Mouse (Mus musculus): ENCODE results near the gene Cltc. TPM values are rescaled to one million over a fixed set of nuclear protein-coding genes. Genes with fewer than 3 reads are reported as not detected.

The Cltc gene
- polyA plus RNA-seq, 1 experiment from 2014 or later, result 129 TPM

- no peaks in the 10 kb centered on the region for H3K27me3 ChIP-seq (ENCODE audit: low read depth, poor library complexity, severe bottlenecking)
- DNase-seq (ENCODE audit: low spot score), result no peak
- no peaks in the 10 kb centered on the region for H3K9me3 ChIP-seq (replicated peaks)
- H3K4me1 ChIP-seq, result peaks cover 6% of the 10 kb centered on the region; the same call in 1 of the 2 replicates
- H3K27ac ChIP-seq (replicated peaks), result no peak overlapping the region
- H3K4me3 ChIP-seq, result no peak overlapping the region
- WGBS, result 91% methylated on average over 3 of the region's 3 CpGs
- H3K36me3 ChIP-seq, result peaks cover 25% of the 10 kb centered on the region
These were observed 89.2 kb downstream of the Cltc start for GRCm38 (mm10) chr11:86668169-86668568.

DNA sequence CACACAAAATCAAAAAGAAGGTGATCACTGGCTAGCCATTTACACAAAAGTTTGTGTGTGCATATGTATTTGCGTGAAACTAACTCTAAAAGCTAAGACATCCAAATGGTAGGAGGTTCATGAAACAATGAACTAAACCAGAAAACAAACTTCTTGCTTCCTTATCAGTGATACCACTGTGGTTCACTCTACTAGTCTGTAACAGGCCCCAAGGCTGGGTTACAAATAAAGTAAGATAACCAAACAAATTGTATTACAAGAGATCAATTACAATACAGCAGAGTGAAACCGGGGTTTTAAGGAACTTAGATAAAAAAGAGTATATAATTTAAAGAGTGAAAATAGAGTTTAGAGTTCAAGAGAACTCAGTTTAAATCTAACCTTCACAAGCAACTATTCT, 89.8 kb downstream of the Cltc start:
- no peak for DNase-seq (ENCODE audit: low spot score)
- Histone ChIP-seq H3K36me3 (peaks cover 31% of the 10 kb centered on the region), H3K4me1 (peaks cover 6% of the 10 kb centered on the region; the same call in 1 of the 2 replicates), H3K4me3 (no peak overlapping the region), H3K9me3 (replicated peaks) (no peaks in the 10 kb centered on the region), H3K27me3 (ENCODE audit: low read depth, poor library complexity, severe bottlenecking) (no peaks in the 10 kb centered on the region), H3K27ac (replicated peaks) (no peak overlapping the region)
- 93% methylated on average over 2 of the region's 2 CpGs for WGBS

GRCm38 (mm10) chr11:86664406-86664805, 93.0 kb downstream of the Cltc start:
- Histone ChIP-seq H3K36me3 (peaks cover 49% of the 10 kb centered on the region), H3K27me3 (ENCODE audit: low read depth, poor library complexity, severe bottlenecking) (no peaks in the 10 kb centered on the region), H3K9me3 (replicated peaks) (no peaks in the 10 kb centered on the region), H3K4me3 (no peak overlapping the region), H3K4me1 (no peaks in the 10 kb centered on the region), H3K27ac (replicated peaks) (no peak overlapping the region)
- DNase-seq (ENCODE audit: low spot score), result no peak
- WGBS, result 94% methylated on average over 3 of the region's 3 CpGs

GRCm38 (mm10) chr11:86663977-86664376, 93.4 kb downstream of the Cltc start:
- DNase-seq (ENCODE audit: low spot score), result no peak
- Histone ChIP-seq H3K36me3 (peaks cover 49% of the 10 kb centered on the region), H3K4me1 (no peaks in the 10 kb centered on the region), H3K27ac (replicated peaks) (no peak overlapping the region), H3K9me3 (replicated peaks) (no peaks in the 10 kb centered on the region), H3K27me3 (ENCODE audit: low read depth, poor library complexity, severe bottlenecking) (no peaks in the 10 kb centered on the region), H3K4me3 (no peak overlapping the region)

- no peaks in the 10 kb centered on the region for H3K9me3 ChIP-seq (replicated peaks)
- no peaks in the 10 kb centered on the region for H3K4me1 ChIP-seq
- 94% methylated on average over 8 of the region's 8 CpGs for WGBS
- no peak for DNase-seq (ENCODE audit: low spot score)
- no peak overlapping the region for H3K4me3 ChIP-seq
- no peak overlapping the region for H3K27ac ChIP-seq (replicated peaks)
- H3K36me3 ChIP-seq, result peaks cover 49% of the 10 kb centered on the region
- H3K27me3 ChIP-seq (ENCODE audit: low read depth, poor library complexity, severe bottlenecking), result no peaks in the 10 kb centered on the region
These were observed 94.1 kb downstream of the Cltc start for GRCm38 (mm10) chr11:86662986-86663895.

DNA sequence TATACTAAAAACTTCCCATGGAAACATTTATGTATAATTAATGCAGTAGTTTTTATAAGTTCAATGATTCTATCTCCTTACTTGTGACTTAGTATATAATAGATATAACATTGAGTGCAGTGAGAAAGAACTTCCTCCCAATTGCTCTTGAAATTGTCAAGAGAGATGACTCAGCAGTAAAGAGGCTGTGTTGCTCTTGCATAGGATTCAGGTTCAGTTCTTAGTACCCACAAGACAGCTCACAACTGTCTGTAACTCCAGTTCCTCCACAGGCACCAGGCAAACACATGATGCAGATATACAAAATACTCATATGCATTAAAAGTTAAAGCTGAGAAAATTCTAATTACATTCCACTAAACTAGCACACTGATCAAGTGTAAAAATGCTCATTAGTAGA, 99.5 kb downstream of the Cltc start:
- Histone ChIP-seq H3K27me3 (ENCODE audit: low read depth, poor library complexity, severe bottlenecking) (no peaks in the 10 kb centered on the region), H3K4me3 (no peak overlapping the region)
- no peak for DNase-seq (ENCODE audit: low spot score)

GRCm38 (mm10) chr11:86656849-86657567, 100.4 kb downstream of the Cltc start:
- no peaks in the 10 kb centered on the region for H3K27me3 ChIP-seq (ENCODE audit: low read depth, poor library complexity, severe bottlenecking)
- DNase-seq (ENCODE audit: low spot score), result no peak
- no peak overlapping the region for H3K4me3 ChIP-seq
- no peaks in the 10 kb centered on the region for H3K9me3 ChIP-seq (replicated peaks)
- H3K27ac ChIP-seq (replicated peaks), result no peak overlapping the region
- peaks cover 13% of the 10 kb centered on the region for H3K36me3 ChIP-seq
- H3K4me1 ChIP-seq, result no peaks in the 10 kb centered on the region
- WGBS, result 91% methylated on average over 4 of the region's 4 CpGs

More for the DNA sequence above, 99.5 kb downstream of the Cltc start:
- H3K9me3 ChIP-seq (replicated peaks), result no peaks in the 10 kb centered on the region
- H3K36me3 ChIP-seq, result peaks cover 21% of the 10 kb centered on the region
- no peaks in the 10 kb centered on the region for H3K4me1 ChIP-seq
- no peak overlapping the region for H3K27ac ChIP-seq (replicated peaks)

DNA sequence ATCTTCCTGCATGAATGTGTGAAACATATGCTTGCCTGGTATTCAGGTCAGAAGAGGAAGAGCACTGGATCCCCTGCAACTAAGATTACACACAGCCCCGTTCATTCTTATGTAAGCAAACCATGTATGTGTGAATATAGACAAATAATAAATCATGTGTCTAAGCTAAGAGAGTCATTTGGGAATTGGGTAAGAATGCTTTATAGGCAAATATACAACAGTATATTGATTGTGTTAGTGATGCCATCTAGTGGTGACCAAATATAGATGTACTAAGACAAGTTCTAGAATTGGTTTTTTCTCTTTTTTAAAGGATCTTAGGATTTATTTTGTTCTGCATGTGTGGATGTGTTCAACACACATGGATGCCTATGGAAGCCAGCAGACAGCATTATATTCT, 101.7 kb downstream of the Cltc start:
- Histone ChIP-seq H3K27ac (replicated peaks) (no peak overlapping the region), H3K4me1 (peaks cover 6% of the 10 kb centered on the region), H3K27me3 (ENCODE audit: low read depth, poor library complexity, severe bottlenecking) (no peaks in the 10 kb centered on the region), H3K4me3 (no peak overlapping the region), H3K9me3 (replicated peaks) (no peaks in the 10 kb centered on the region), H3K36me3 (peaks cover 4% of the 10 kb centered on the region)
- DNase-seq (ENCODE audit: low spot score), result no peak
- WGBS, result 90% methylated on average over 1 of the region's 1 CpGs

- no peaks in the 10 kb centered on the region for H3K9me3 ChIP-seq (replicated peaks)
- H3K36me3 ChIP-seq, result no peaks in the 10 kb centered on the region
- no peaks in the 10 kb centered on the region for H3K27me3 ChIP-seq (ENCODE audit: low read depth, poor library complexity, severe bottlenecking)
- 90% methylated on average over 4 of the region's 4 CpGs for WGBS
- H3K4me1 ChIP-seq, result peaks cover 7% of the 10 kb centered on the region
- no peak overlapping the region for H3K27ac ChIP-seq (replicated peaks)
- no peak overlapping the region for H3K4me3 ChIP-seq
- DNase-seq (ENCODE audit: low spot score), result no peak
These were observed 103.3 kb downstream of the Cltc start for GRCm38 (mm10) chr11:86654096-86654495.

- Histone ChIP-seq H3K27ac (replicated peaks) (no peak overlapping the region), H3K4me3 (no peak overlapping the region), H3K9me3 (replicated peaks) (no peaks in the 10 kb centered on the region), H3K4me1 (peaks cover 7% of the 10 kb centered on the region), H3K27me3 (ENCODE audit: low read depth, poor library complexity, severe bottlenecking) (no peaks in the 10 kb centered on the region), H3K36me3 (no peaks in the 10 kb centered on the region)
- DNase-seq (ENCODE audit: low spot score), result no peak
- 50% methylated on average over 3 of the region's 3 CpGs for WGBS
These were observed 103.9 kb downstream of the Cltc start for GRCm38 (mm10) chr11:86653446-86653845.

GRCm38 (mm10) chr11:86652578-86652979, 104.8 kb downstream of the Cltc start:
- Histone ChIP-seq H3K27ac (replicated peaks) (no peak overlapping the region), H3K9me3 (replicated peaks) (no peaks in the 10 kb centered on the region), H3K4me3 (no peak overlapping the region), H3K27me3 (ENCODE audit: low read depth, poor library complexity, severe bottlenecking) (no peaks in the 10 kb centered on the region), H3K36me3 (no peaks in the 10 kb centered on the region), H3K4me1 (peaks cover 11% of the 10 kb centered on the region)
- WGBS, result 97% methylated on average over 4 of the region's 4 CpGs
- DNase-seq (ENCODE audit: low spot score), result no peak

DNA sequence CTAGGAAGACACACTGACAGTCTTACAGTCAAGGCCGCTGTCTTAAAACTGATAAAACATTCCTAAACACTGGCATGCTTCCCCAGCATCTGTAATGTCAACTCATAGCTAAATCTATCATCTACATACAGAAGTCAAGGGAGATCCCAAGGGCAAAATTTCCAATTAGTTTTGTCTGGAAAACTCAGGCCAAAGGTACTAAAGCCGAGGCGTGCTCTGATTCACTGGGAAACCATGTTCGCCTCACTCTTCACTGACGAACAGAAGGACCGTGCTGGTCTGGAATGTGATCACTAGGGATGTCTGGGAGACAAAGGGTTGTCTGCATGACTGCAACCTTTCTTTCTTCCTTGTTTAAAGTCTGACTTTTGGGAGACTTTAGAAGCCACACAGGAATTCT, 106.7 kb downstream of the Cltc start:
- no peaks in the 10 kb centered on the region for H3K9me3 ChIP-seq (replicated peaks)
- H3K27me3 ChIP-seq (ENCODE audit: low read depth, poor library complexity, severe bottlenecking), result no peaks in the 10 kb centered on the region
- H3K36me3 ChIP-seq, result no peaks in the 10 kb centered on the region
- 54% methylated on average over 6 of the region's 6 CpGs for WGBS
- DNase-seq (ENCODE audit: low spot score), result no peak
- no peak overlapping the region for H3K4me3 ChIP-seq
- peaks cover 18% of the 10 kb centered on the region for H3K4me1 ChIP-seq
- no peak overlapping the region for H3K27ac ChIP-seq (replicated peaks)

DNA sequence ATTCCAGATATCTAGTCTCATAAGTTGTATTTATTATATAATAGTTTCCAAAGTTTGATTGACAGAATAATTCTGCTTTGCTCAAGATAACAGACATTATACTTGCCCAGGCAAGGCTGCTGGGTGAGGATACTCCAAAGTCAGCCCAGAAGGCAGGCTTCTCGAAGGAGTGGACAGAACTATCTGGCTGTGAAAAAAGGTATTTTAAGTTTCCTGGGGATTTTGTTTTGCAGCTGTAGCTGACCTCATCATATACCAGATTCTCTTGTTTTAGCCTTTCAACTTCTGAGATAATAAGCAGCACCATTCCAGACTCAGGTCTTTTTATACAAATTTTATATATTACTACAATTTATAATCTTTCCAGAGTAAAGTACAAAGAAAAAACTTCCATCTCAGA, 107.8 kb downstream of the Cltc start:
- Histone ChIP-seq H3K27me3 (ENCODE audit: low read depth, poor library complexity, severe bottlenecking) (no peaks in the 10 kb centered on the region), H3K9me3 (replicated peaks) (no peaks in the 10 kb centered on the region), H3K36me3 (no peaks in the 10 kb centered on the region), H3K4me1 (peaks cover 18% of the 10 kb centered on the region), H3K27ac (replicated peaks) (no peak overlapping the region), H3K4me3 (no peak overlapping the region)
- no peak for DNase-seq (ENCODE audit: low spot score)
- 84% methylated on average over 1 of the region's 1 CpGs for WGBS
